Mouse (Mus musculus): ENCODE results near the gene Hrh2.
A peak's percentile ranks its signal among the peaks of the same experiment; 100 is the strongest.

Hrh2 gene

DNA sequence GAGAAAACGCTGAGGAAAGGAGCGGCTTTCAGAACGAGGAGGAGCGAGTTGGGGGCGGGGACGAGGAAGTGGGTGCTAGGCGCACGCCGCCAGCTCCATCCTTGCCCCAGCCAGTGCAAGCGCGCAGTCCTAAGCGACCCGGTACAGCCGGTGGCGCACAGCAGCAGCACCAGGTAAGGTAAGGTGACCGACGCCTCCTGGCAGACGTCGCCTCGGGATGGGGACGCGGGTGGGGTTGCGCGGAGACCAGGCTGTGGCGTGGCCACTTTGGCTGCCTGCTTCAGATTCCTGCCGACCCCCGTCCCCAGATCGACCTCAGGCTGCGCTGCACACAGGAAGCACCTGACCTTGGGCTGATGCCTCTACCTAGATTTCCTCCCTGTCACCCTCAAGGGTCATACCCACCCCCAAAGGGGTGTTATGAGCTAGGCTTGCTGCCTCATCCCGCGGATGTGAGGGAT lies at the start of gene Hrh2:
TSS of gene Hrh2 (plus strand) at position 109 of the 461 bp plus-strand sequence.
- no peak for DNase-seq

DNA sequence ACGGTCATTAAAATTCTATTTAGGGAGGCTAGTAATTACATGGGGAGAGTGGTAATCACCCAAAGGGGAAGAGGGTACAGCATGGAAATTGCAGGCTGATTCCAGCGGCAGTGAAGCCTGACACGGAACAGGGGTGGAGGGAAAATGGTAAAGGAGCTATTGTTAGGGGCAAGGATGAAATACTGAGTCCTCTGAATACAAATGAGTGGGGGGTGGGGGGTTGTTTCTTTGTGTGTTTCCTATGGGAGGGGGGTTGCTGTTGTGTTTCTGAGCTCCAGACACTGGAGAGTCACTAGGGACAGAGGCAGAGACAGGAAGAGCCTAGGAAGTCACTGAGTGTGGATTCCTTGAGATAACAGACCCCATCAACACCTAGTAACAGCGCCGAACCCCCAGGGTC lies 48.1 kb upstream of the Hrh2 start:
- no peak for DNase-seq

DNA sequence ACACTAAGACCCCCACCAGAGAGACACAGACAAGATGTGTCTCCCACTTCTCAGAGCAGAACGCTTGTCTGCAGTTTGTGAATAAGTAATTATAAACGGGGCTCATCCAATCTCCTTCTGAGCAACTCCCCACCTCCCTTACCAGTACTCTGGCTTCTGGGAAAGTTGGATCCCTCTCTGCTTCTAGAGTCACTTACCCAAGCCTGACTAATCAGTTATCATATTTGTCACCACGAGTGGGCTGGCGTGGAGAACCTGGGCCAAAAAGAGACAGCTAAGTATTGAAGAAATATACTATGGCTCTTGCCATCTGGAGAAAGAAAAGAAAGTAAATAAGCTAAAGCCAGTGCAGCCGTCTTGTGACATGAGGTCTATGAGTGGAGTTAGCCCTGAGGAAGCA lies 47.3 kb upstream of the Hrh2 start:
- DNase-seq: no peak

DNA sequence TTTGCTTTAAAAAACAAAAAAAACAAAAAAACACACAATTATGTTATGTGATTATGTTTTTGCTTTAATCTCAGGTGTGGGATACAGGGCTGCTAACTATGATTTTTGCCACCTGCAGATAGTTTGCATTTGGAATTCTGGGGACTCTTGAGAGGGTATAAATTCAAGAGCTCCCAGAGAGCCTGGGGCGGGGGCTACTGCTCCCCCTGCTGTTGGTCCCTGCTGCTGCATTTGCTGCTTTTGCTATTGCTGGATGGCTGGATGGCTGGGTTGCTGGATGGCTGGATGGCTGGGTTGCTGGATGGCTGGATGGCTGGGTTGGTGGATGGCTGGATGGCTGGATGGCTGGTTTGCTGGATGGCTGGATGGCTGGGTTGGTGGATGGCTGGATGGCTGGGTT lies 44.6 kb upstream of the Hrh2 start:
- DNase-seq: peak; percentile 3 to 24

DNA sequence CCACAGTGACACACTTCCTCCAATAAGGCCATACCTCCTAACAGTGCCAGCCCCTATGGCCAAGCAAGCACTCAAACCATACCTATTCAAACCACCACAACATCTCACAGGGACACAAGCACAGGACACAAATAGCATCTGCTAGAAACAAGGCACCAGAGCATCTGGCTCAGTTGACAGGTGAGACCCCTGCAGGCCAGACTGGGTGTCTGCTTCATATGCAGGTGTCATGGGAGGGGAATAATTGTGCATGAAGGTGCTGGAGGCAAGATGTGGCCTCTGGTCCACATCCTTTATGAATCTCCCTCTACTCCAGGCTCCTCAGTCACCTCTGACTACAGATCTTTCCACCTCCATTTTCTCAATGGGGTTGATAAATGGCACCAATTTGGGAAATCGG lies 39.5 kb upstream of the Hrh2 start:
- DNase-seq: no peak

DNA sequence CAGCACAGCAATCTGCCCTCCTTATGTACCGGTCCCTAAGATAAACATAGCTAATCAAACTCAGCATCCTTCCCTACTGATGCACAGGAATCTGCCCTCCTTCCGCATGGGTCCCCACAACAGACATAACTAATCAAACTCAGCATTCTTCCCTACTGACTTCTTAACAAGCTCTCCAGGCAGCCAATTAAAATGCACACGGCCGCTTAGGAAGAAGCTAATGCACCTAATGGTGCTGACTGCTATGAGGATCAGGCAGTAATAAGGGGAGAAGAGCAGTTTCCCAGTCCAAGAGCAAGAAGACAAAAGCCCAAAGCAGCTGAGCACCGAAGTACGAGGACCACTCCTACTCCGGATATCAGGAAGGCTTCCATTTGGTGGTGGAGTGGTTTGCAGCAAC lies 39.0 kb upstream of the Hrh2 start:
- no peak for DNase-seq

DNA sequence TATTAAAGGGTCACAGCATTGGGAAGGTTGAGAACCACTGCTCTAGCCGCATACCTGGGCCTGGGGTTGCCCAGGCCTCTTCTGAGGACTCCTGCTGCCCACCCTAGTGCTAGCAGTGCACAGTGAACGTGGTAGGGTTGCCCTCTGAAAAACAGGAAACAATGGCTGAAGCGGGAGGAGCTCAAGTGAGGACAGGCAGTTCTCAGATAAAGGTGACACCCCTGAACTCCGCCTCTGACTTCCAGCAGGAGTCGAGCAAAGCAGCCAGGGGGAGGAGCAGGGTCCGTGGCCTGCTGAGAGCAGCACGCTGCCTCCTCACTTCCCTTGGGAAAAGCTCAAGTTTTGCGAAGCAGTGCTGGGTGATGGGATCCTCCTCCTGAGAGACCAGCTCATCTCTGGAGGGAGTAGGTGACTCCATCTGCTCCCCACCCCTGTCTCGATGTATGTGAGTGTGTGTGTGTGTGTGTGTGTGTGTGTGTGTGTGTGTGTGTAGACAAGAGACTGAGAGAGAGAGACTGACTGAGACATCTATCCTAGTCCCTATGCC lies 38.2 kb upstream of the Hrh2 start:
- DNase-seq: no peak

DNA sequence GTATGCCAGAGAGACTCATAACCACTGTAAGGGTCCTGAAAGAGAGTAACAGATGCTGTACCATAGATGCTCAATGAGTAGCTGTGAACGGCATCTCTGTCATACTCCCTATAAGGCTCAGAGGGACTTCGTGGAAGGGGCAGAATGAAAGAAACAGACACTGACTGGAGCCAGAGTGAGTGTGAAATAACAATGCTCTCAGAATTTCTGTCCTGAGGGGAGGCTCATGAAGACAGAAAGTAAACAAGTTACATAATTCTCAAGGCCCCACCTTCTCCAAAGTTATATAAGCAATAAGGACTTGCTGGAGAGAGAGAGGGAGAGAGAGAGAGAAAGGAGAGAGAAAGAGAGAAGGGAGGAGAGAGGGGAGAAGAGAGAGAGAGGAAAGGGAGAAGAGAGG lies 36.1 kb upstream of the Hrh2 start:
- no peak for DNase-seq

DNA sequence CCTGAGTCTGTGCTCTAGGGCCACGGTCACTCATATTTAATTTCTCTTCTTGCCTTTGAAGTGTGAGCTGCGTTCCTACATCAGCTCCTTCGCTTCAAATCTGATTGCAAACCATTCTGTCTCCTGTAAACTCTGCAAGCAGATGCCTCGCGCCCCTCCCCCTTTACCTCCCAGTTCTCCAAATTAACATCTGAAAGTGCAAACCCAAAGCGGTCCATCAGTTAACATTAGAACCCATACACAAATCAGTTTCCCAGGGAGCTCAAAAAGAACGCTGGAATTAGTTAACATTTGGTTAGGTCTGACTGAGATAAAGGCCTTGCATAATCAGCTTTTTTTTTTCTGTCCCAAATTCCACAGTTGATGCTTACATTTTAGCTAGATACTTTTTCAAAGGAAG lies 32.7 kb upstream of the Hrh2 start:
- DNase-seq: no peak

DNA sequence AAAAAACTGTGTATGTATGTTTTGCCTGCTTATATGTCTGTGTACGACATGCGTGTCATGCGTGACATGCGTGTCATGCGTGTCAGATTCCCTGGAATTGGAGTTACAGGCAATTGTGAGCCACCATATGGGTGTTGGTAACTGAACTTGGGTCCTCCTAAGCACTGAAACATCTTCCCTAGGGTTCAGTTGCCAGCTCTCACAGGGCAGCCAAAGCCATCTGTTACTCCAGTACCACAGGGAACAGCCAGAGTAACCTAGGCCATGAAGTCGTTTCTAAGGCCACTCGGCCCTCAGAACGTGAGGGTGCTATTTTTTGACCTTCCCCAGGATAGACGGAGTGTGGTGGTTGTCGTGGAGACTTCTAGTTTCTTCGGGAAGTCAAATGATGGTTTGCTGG lies 32.2 kb upstream of the Hrh2 start:
- DNase-seq: no peak

DNA sequence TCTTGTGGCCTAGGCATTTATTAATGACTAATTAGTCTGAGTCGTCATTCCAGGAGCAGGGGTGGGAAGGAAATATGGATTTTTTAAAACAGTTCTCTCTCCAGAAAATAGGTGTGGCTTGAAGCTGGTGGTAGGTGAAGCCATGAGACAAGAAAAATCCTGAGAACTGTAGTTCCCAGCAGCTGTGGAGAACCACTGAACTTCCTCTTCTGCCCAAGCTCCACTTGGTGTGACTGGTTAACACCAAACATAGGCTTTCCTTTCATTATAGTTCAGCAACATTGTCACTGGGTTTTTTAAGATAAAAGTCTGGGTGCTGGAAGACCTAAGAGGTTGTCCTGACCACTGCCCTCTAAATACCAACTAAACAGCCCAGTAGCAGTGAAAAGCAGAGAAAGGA lies 31.4 kb upstream of the Hrh2 start:
- no peak for DNase-seq

DNA sequence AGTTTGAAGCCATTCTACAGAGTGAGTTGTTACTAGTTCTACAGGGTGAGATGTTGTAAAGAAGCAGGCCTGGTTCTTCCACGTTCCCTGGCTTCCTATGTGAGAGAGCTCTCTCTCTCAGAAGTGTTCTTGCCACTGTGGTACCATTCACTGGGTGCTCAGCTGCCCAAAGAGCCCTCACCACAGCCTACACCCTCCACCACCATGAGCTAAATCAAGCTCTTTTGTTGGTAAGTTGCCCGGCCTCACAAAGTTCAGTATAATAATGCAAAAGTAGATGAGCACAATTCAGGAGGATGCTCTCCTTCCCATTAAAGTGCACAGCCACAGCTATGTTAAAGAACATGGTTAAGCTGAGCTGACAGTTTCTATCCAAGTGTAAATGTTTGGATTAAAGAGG lies 30.4 kb upstream of the Hrh2 start:
- no peak for DNase-seq

DNA sequence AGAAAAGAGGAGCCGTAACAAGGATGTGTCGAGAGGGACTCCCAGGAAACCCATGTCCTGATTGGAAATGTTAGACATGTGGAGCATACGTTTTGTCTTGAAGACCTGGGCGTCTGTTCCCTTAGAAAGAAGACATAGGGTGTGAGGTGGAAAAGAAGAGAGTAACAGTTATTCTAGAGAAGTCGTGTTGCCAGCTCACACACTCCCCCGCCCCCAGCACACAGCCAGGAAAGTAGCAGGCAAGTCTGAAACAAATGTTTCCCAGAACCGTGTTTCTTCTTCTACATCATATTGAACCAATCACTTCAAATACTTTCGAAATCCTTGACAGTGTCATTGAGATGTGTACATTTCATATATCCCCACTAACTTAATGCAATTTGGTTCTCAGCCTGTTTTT lies 28.6 kb upstream of the Hrh2 start:
- DNase-seq: no peak

DNA sequence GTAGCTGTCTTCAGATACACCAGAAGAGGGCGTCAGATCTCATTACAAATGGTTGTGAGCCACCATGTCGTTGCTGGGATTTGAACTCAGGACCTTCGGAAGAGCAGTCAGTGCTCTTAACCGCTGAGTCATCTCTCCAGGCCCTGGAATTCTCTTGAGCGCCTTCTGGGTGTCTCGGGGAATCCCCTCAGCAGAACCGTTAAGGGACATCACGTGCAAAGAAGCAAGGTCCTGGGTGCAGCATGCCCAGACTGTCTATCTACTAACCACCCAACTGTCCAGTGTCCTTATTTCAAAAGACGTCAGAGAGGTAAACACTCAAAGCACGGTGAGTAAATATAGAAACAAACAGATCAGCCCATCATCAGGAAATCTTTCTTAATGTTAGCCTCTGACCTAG lies 27.5 kb upstream of the Hrh2 start:
- no peak for DNase-seq

DNA sequence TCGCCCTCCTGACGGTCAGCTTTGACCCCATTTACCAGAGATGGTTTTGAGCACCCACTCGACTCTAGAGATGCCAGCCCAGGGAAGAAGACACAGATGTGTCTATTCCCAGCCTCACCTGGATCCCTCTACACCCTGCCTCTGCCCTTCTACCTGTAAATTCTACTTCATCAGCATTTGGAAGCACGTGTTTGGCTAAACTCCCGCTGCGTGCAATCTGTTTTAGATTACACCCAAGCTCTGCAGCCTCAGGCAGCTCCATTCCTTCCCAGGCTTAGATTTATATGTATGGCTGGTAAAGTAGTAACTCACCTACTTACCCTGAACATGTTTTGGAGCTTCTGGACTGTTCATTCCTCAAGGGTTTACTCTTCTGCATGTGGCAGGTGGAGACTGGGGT lies 26.9 kb upstream of the Hrh2 start:
- no peak for DNase-seq

DNA sequence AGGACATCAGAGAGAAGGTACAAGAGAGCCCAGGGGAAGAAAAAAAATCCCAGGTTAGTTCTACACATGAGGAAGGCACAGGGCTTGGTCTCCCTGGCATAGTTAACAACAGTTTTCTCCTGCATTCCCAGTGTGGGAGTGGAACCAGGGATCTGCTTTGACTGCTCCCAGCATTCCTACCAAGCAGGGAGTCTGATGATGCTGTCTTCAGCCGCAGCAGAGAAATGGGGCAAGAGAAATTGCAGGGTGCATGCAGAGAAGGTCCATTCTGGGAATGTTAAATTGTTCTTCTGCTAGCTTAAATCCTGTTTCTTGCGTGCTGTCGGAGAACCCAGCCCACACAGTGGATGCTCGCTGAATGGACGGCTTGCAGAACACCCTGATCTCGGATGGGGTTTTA lies 26.2 kb upstream of the Hrh2 start:
- no peak for DNase-seq

DNA sequence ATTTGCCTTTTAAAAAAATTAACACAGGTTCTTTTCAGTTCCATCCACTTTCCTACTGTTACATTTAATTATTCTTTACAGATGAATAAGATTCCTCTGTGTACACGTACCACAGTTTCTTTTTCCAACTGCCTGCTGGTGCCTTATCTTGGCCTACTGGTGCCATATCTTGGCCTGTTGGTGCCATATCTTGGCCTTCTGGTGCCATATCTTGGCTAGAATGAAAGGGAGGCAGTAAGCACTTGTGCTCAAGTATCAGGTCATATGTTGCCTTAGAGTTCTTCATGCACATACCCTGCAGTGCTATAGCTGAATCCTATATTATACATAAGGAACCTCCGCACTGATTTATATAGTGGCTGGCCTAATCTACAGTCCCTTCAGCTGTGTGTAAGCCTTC lies 24.9 kb upstream of the Hrh2 start:
- DNase-seq: no peak

DNA sequence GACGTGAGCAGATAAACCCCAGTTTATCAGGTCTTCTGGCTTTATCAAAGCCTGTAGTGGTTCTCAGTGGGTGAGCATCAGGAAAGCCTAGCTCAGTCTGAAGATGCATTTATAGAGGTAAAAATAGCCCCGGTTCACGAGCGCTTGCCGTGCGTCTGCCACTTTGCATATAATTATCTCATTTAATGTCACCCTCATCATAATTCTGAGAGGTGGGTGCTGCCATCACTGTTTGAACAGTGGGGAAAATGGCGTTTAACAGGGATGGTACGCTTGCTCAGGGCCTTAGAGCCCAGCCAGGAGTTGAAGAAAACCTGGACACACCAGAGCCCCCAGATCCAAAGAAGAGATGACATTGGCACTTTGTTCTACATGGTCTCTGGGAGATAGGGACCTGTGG lies 23.3 kb upstream of the Hrh2 start:
- no peak for DNase-seq

DNA sequence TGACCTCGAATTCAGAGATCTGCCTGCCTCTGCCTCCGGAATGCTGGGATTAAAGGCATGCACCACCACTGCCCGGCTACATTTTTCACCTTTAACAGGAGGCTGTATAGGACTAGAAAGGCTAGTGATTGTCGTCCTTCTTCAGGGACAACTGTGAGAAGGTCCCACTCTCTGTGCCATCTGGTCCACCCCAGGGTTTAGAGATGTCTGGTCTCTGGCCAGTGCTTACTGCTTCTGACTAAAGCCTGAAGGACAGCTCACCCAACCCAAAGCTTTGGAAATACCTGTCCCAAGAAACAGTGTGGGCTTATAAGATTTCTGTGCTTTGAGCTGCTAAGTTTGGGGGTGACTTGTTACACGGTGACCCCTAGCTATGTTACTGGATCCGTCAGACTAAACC lies 21.6 kb upstream of the Hrh2 start:
- no peak for DNase-seq

DNA sequence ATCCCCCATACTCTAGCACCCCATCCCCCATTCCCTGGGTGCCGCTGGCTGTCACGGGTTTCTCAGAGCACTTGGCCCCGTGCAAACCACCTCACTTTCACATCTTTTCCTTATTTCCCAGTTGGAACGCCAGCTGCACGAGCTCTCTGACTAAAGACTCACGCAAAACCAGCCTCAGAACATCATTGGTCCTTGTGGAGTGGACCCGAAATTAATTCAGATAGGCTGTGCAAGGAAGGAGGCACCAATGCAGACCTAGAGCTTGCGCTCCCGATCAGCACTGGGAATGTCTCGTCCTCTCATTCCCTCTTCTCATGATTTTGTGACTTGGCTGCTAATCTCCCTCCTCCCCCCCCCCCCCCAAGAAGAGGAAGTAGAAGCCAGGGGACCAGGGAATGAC lies 20.6 kb upstream of the Hrh2 start:
- DNase-seq: no peak

DNA sequence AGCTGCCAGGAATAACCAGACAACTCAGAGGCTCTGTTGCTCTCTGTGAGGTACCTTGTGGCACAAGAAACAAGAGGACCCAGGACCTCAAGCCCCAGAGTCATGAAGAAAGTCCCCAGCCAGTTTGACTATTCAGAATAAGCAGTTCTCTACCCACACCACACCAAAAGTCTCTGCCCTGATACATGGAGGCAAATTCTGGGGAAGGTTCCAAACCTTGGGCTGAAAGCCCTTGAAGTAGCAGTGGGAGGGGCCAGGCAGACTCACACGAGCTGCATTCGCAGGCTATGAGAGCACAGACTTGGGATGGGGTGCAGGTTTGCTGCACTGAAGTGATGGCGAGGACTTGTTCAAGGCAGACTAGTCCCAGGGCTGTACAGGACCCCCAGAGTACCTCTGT lies 20.2 kb upstream of the Hrh2 start:
- DNase-seq: no peak

DNA sequence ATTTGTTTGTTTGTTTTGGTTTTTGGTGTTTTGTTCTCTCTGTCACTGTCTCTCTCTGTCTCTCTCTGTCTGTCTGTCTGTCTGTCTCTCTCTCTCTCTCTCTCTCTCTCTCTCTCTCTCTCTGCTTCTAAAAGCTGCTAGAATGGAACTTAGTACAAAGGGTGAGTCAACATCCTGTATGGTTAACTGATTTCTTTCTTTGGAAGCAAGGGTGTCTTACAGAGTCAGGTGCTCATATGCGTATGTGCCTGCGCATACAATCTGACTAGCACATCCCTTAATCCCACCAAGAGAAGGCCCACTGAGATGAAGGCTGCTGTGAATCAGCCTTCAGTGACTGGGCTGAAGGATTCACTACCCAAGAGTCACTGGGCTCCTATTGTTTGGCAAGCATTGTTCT lies 18.0 kb upstream of the Hrh2 start:
- no peak for DNase-seq

DNA sequence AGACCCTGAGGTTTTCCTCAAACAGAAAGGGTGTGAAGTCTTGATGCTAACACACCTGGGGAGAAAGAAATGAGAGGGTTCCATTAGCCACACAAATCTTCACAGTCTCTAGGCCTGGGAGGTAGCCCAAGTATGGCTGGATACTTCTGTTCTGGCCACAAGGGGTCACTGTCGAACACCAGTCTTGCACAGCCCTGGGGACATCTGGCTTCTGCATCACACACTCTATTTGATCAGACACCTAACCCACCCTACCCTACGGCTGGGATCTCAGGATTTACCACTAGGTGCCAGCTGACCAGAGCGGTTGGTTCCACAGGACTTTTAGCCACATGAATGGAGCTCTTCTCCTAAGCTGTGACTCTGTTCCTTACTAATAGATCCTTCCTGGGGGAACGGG lies 17.2 kb upstream of the Hrh2 start:
- DNase-seq: no peak

DNA sequence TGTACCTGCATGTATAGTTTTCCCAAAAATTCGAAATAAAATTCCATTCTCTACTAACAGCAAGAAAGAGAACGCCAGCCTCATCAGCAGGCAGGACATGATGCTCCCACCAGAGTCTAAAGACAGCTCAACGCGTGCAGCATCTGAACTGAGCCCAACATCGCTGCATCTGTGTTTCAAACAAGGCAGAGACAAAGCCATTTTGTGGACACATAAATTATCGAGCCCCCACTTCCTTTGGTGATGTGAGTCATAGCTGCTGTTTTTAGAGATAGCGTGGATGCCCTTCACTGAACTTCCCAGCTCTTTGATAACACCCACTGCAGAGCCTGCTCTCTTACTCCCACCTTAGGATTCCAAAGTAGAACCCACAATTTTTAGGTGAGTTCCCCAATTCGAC lies 16.5 kb upstream of the Hrh2 start:
- no peak for DNase-seq

DNA sequence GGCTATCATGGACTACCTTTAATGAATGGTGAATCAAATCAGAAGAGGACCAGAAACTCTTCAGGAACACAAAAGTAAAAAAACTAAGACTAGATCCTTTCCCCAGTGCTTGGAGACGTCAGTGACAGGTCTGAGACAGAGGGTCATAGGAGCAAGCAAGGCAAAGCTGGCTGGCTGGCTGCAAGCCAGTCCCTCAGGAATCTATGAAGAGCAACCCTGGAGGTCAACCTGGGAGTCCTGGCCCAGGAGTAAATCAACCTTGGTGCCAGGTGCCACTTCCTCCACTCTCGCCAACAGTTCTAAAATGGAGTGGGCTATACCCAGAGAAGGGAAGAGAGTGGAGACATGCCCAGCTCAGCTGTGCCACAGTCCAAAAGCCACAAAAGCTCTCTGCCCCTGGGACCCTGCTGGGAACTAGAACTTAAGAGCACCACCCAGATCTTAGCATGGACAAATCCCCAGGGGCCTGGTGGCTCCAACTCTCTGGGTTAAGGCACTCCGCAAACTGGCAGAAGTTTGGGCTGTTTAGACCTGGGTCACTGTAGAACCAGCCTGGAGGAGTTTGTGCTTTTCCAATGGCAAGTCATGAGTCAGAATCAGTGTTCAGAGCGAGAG lies 15.4 kb upstream of the Hrh2 start:
- peak in 1 of 2 experiments; percentile 7 for DNase-seq

DNA sequence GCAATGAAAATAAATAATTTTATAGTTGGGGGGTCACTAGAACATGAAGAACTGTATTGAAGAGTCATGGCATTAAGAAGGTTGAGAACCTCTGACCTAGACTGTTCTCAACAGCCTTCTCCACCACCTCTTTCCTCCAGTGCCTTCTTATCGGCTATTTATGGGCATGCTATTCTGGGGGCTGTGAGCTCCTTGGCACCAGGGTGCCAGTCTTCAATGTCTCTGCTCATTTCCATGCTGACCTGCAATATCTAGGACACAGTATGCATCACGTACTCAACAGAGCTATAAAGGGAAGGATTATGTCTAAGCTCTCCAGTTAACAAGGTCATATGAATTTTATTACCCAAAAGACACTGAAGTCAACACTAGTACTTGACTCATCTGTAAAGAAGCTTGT lies 14.6 kb upstream of the Hrh2 start:
- DNase-seq: no peak
